Mouse (Mus musculus) T-cell, adult 2 months (primary cell): Measurements from ENCODE around the gene Uhmk1.
"Not testable (repeated sequence)": the region's sequence is repeated elsewhere in the genome, so short reads cannot be mapped to it uniquely, and the experiment has no call there.

ENCODE experiments used
- DNase-seq: peaks from one replicate; pipeline ENCODE4 v3.0.0; 2022; ENCODE audit warnings: low spot score

The Uhmk1 gene

GRCm38 (mm10) chr1:170214757-170215522 lies at the start of gene Uhmk1:
Uhmk1 (minus strand) TSS chr1:170215397.
- DNase-seq = peak; percentile 87

- peak; percentile 83 for DNase-seq
Observed at GRCm38 (mm10) chr1:170255560-170255910, 40.3 kb upstream of the Uhmk1 start.

- DNase-seq = no peak
Observed at GRCm38 (mm10) chr1:170254893-170255559, 39.8 kb upstream of the Uhmk1 start.

GRCm38 (mm10) chr1:170245016-170245415 lies 29.8 kb upstream of the Uhmk1 start:
- DNase-seq = no peak

- DNase-seq = not testable (repeated sequence)
Observed at GRCm38 (mm10) chr1:170232688-170233087, 17.5 kb upstream of the Uhmk1 start, which contains the start of gene Sh2d1b2. Sh2d1b2 (plus strand) TSS chr1:170232749.

GRCm38 (mm10) chr1:170223276-170223675 lies 8.1 kb upstream of the Uhmk1 start:
- DNase-seq = no peak

GRCm38 (mm10) chr1:170220351-170220750 lies 5.2 kb upstream of the Uhmk1 start:
- DNase-seq = no peak

- peak; percentile 42 for DNase-seq
Observed at GRCm38 (mm10) chr1:170218091-170218884, 3.1 kb upstream of the Uhmk1 start.

GRCm38 (mm10) chr1:170215590-170215989 lies 393 bp upstream of the Uhmk1 start:
- no peak for DNase-seq

- no peak for DNase-seq
Observed at GRCm38 (mm10) chr1:170214383-170214756, 827 bp downstream of the Uhmk1 start.

GRCm38 (mm10) chr1:170213181-170213879 lies 1.9 kb downstream of the Uhmk1 start:
- DNase-seq = no peak

GRCm38 (mm10) chr1:170206395-170206794 lies 8.8 kb downstream of the Uhmk1 start:
- DNase-seq = no peak

GRCm38 (mm10) chr1:170200379-170200778 lies 14.8 kb downstream of the Uhmk1 start:
- DNase-seq = peak; percentile 13

GRCm38 (mm10) chr1:170196211-170196610 lies 19.0 kb downstream of the Uhmk1 start:
- no peak for DNase-seq

- DNase-seq = no peak
Observed at GRCm38 (mm10) chr1:170191925-170192324, 23.3 kb downstream of the Uhmk1 start.

- no peak for DNase-seq
Observed at GRCm38 (mm10) chr1:170190225-170190624, 25.0 kb downstream of the Uhmk1 start.

- DNase-seq = no peak
Observed at GRCm38 (mm10) chr1:170188601-170189000, 26.6 kb downstream of the Uhmk1 start.

- DNase-seq = no peak
Observed at GRCm38 (mm10) chr1:170186531-170186930, 28.7 kb downstream of the Uhmk1 start.

GRCm38 (mm10) chr1:170185137-170185536 lies 30.1 kb downstream of the Uhmk1 start:
- DNase-seq = no peak

GRCm38 (mm10) chr1:170182706-170183105 lies 32.5 kb downstream of the Uhmk1 start:
- no peak for DNase-seq

GRCm38 (mm10) chr1:170176661-170177239 lies 38.4 kb downstream of the Uhmk1 start:
- DNase-seq = no peak

- no peak for DNase-seq
Observed at GRCm38 (mm10) chr1:170175848-170176247, 39.3 kb downstream of the Uhmk1 start.
